Mouse (Mus musculus) thymus, adult 2 months (tissue): ENCODE data around the gene Scpep1.

Experiments used
- CTCF ChIP-seq: fragments of 200-500 bp; IDR thresholded peaks from 2 replicates; pipeline ENCODE4 v1.5.1; 2012; ENCODE audit warnings: mild to moderate bottlenecking, control low read depth, low read length, moderate library complexity, borderline replicate concordance; ENCODE audit not compliant: control insufficient read depth, poor library complexity, insufficient read depth; ENCODE audit errors: extremely low read depth
- POLR2A ChIP-seq: fragments of 200-500 bp; IDR thresholded peaks from 2 replicates; pipeline ENCODE4 v1.6.1; 2012; ENCODE audit warnings: mild to moderate bottlenecking, low read length, control low read depth, moderate library complexity; ENCODE audit not compliant: control insufficient read depth, poor library complexity, insufficient read depth; ENCODE audit errors: extremely low read depth

DNA sequence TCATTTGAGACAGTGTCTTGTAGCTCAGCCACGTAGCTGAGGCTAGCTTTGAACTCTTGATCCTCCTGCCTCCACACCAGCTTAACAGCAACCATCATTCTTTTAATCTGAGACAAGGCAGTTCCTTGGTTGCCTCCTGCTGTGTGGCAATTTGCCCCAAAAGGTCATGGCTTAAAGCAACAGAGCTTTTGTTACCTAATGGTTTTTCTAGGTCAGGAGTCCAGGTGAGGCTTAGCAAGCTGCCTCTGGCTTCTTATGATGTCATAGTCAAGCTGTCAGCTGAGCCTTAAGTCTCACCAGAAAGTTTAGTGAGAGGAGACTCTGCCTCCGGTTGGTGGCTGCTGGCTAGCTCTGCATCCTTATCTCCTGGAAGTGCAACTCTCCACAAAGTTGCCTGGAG lies 49.6 kb downstream of the Scpep1 start:
- no peak for TF ChIP-seq CTCF
- TF ChIP-seq POLR2A, result no peak
